Mouse (Mus musculus) CH12.LX (cell line): Measurements from ENCODE around the gene Tmprss3. TPM values are rescaled to one million over a fixed set of nuclear protein-coding genes. Genes with fewer than 3 reads are reported as not detected.

Source experiments
- DNase-seq: peaks from one replicate; pipeline ENCODE4 v3.0.0-alpha.2; 2013; ENCODE audit errors: extremely low read depth
- H3K27ac ChIP-seq: 2 replicates; pipeline ENCODE4 v1.5.1; 2012; ENCODE audit warnings: low read depth, mild to moderate bottlenecking, control low read depth, moderate library complexity; ENCODE audit not compliant: insufficient read depth
- H3K27me3 ChIP-seq: replicated peaks from 2 replicates; pipeline ENCODE3; 2012; ENCODE audit warnings: inconsistent platforms
- H3K36me3 ChIP-seq, 2 experiments: replicated peaks in 1 of 2; 2 replicates each; pipeline versions ENCODE3 to v1.6.1; 2012; ENCODE audit warnings: inconsistent platforms in 1 of 2, low read length in 1 of 2, mild to moderate bottlenecking in 1 of 2, mixed read lengths in 1 of 2, moderate library complexity in 1 of 2; ENCODE audit not compliant: control insufficient read depth in 1 of 2, insufficient read depth in 1 of 2
- H3K4me1 ChIP-seq, 2 experiments: 2 replicates each; pipeline ENCODE4 v1.6.1; 2012; ENCODE audit warnings: inconsistent platforms in 1 of 2, moderate library complexity in 1 of 2; ENCODE audit not compliant: insufficient read depth in 2 of 2, control insufficient read depth in 1 of 2
- H3K4me2 ChIP-seq: 2 replicates; pipeline ENCODE4 v1.6.1; 2012; ENCODE audit warnings: low read depth, mild to moderate bottlenecking, control low read depth; ENCODE audit not compliant: poor library complexity, insufficient read depth, severe bottlenecking
- H3K4me3 ChIP-seq, 3 experiments: fragments of 150-350 bp in 1 of 3; sonication (generic) in 1 of 3; replicated peaks in 1 of 3; 2 replicates each; pipeline versions ENCODE3 to v1.5.1; 2011 to 2012; ENCODE audit warnings: low read depth in 2 of 3, low read length in 2 of 3, mild to moderate bottlenecking in 2 of 3, moderate library complexity in 2 of 3, control low read depth in 1 of 3, improper control_type of control experiment in 1 of 3, inconsistent platforms in 1 of 3, mixed read lengths in 1 of 3; ENCODE audit not compliant: poor library complexity in 1 of 3
- H3K79me2 ChIP-seq: replicated peaks from 2 replicates; pipeline ENCODE4 v1.6.1; 2012; ENCODE audit warnings: mild to moderate bottlenecking, moderate library complexity; ENCODE audit not compliant: control insufficient read depth, poor library complexity, insufficient read depth, severe bottlenecking; ENCODE audit errors: extremely low read depth
- H3K9ac ChIP-seq: 2 replicates; pipeline ENCODE4 v1.6.1; 2012; ENCODE audit warnings: low read depth, mild to moderate bottlenecking, control low read depth, moderate library complexity; ENCODE audit not compliant: insufficient read depth
- H3K9me3 ChIP-seq: replicated peaks from 2 replicates; pipeline ENCODE3; 2012; ENCODE audit warnings: low read length, inconsistent platforms, mixed read lengths
- BHLHE40 ChIP-seq: IDR thresholded peaks from 2 replicates; pipeline ENCODE4 v1.6.1; 2011; ENCODE audit warnings: mild to moderate bottlenecking, low read depth, low read length, improper control_type of control experiment
- CHD2 ChIP-seq: IDR thresholded peaks from 2 replicates; pipeline ENCODE4 v1.6.1; 2011; ENCODE audit warnings: low read length, improper control_type of control experiment
- CTCF ChIP-seq, 2 experiments: IDR thresholded peaks in 1 of 2; conservative IDR thresholded peaks in 1 of 2; 2 replicates each; pipeline ENCODE4 v1.5.1; 2011 to 2012; ENCODE audit warnings: low read depth in 2 of 2, low read length in 2 of 2, improper control_type of control experiment in 1 of 2, inconsistent platforms in 1 of 2, mild to moderate bottlenecking in 1 of 2, moderate library complexity in 1 of 2
- ELF1 ChIP-seq: IDR thresholded peaks from 2 replicates; pipeline ENCODE4 v1.6.1; 2014; ENCODE audit warnings: low read depth, mild to moderate bottlenecking, inconsistent platforms, low read length, improper control_type of control experiment
- ETS1 ChIP-seq: conservative IDR thresholded peaks from 2 replicates; pipeline ENCODE4 v1.6.1; 2012; ENCODE audit warnings: low read depth, mild to moderate bottlenecking, inconsistent platforms, low read length, improper control_type of control experiment, moderate library complexity
- IRF4 ChIP-seq: IDR thresholded peaks from 2 replicates; pipeline ENCODE4 v1.6.1; 2014; ENCODE audit warnings: low read depth, mild to moderate bottlenecking, inconsistent platforms, low read length, improper control_type of control experiment
- JUN ChIP-seq: IDR thresholded peaks from 2 replicates; pipeline ENCODE4 v1.6.1; 2011; ENCODE audit warnings: low read depth, mild to moderate bottlenecking, low read length, improper control_type of control experiment, moderate library complexity; ENCODE audit not compliant: insufficient read depth
- MAZ ChIP-seq: IDR thresholded peaks from 2 replicates; pipeline ENCODE4 v1.6.1; 2012; ENCODE audit warnings: low read depth, mild to moderate bottlenecking, inconsistent platforms, low read length, improper control_type of control experiment, moderate library complexity
- MXI1 ChIP-seq: IDR thresholded peaks from 2 replicates; pipeline ENCODE4 v1.6.1; 2011; ENCODE audit warnings: mild to moderate bottlenecking, low read depth, low read length, improper control_type of control experiment
- NRF1 ChIP-seq: IDR thresholded peaks from 2 replicates; pipeline ENCODE4 v1.6.1; 2014; ENCODE audit warnings: low read depth, mild to moderate bottlenecking, inconsistent platforms, low read length, improper control_type of control experiment, moderate library complexity
- PAX5 ChIP-seq: IDR thresholded peaks from 2 replicates; pipeline ENCODE4 v1.6.1; 2012; ENCODE audit warnings: low read length, inconsistent platforms, mixed read lengths
- POLR2AphosphoS2 ChIP-seq: IDR thresholded peaks from 2 replicates; pipeline ENCODE4 v1.6.1; 2011; ENCODE audit warnings: low read depth, low read length, improper control_type of control experiment
- SIN3A ChIP-seq: IDR thresholded peaks from 2 replicates; pipeline ENCODE4 v1.6.1; 2012; ENCODE audit warnings: low read length, improper control_type of control experiment, inconsistent platforms
- SMC3 ChIP-seq: IDR thresholded peaks from 2 replicates; pipeline ENCODE4 v1.6.1; 2011; ENCODE audit warnings: low read depth, low read length, improper control_type of control experiment
- TCF12 ChIP-seq: IDR thresholded peaks from 2 replicates; pipeline ENCODE4 v1.6.1; 2014; ENCODE audit warnings: low read depth, mild to moderate bottlenecking, inconsistent platforms, low read length, improper control_type of control experiment
- UBTF ChIP-seq: IDR thresholded peaks from 2 replicates; pipeline ENCODE4 v1.6.1; 2012; ENCODE audit warnings: low read depth, mild to moderate bottlenecking, inconsistent platforms, low read length, improper control_type of control experiment, moderate library complexity
- USF2 ChIP-seq: conservative IDR thresholded peaks from 2 replicates; pipeline ENCODE4 v1.6.1; 2011; ENCODE audit warnings: low read depth, low read length, improper control_type of control experiment
- ZC3H11A ChIP-seq: IDR thresholded peaks from 2 replicates; pipeline ENCODE4 v1.6.1; 2012; ENCODE audit warnings: low read depth, mild to moderate bottlenecking, inconsistent platforms, low read length, improper control_type of control experiment
- ZMIZ1 ChIP-seq: IDR thresholded peaks from 2 replicates; pipeline ENCODE4 v1.6.1; 2012; ENCODE audit warnings: low read depth, mild to moderate bottlenecking, inconsistent platforms, low read length, improper control_type of control experiment
- ZNF384 ChIP-seq: IDR thresholded peaks from 2 replicates; pipeline ENCODE4 v1.6.1; 2012; ENCODE audit warnings: low read depth, low read length, improper control_type of control experiment, inconsistent platforms
- dilution Hi-C: fragments of 300-500 bp; cut with MboI; formaldehyde crosslinking; loops from 2 replicates; pipeline ENCODE4 v1.14.3; 2020; ENCODE audit warnings: low sequenced_read_pairs; ENCODE audit not compliant: extremely low pct_unique_long_range_greater_than_20kb, extremely low pct_ligation_motif_present
- in situ Hi-C: fragments of 300-500 bp; cut with MboI; formaldehyde crosslinking; loops from 3 replicates; pipeline ENCODE4 v1.14.3; 2019; ENCODE audit warnings: low sequenced_read_pairs, low pct_ligation_motif_present, low pct_unique_long_range_greater_than_20kb, mixed read lengths
- polyA plus RNA-seq: library from polyadenylated mRNA; unstranded; fragments of >175 nt; gene quantifications from 2 replicates; pipeline ENCODE4 v1.2.1, GENCODE M21; 2012; ENCODE audit warnings: low read depth; ENCODE audit not compliant: insufficient read length
- total RNA-seq, 2 experiments: library from RNA; depleted of rRNA; stranded (reverse); fragments of 300-350 nt in 1 of 2; fragments of >200 nt in 1 of 2; gene quantifications; 2 replicates each; pipeline ENCODE4 v1.2.3; 2012 to 2014

The Tmprss3 gene
- total and polyA plus RNA-seq, 3 experiments: not detected

- no peak for TF ChIP-seq JUN
- no peak for TF ChIP-seq UBTF
- no peak for TF ChIP-seq NRF1
- TF ChIP-seq TCF12: no peak
- TF ChIP-seq ZC3H11A: no peak
- TF ChIP-seq CTCF (conservative IDR thresholded peaks at IDR 0.05 in 1 of 2, IDR thresholded peaks at IDR 0.05 in 1 of 2; ENCODE audit: low read depth in 2 of 2, low read length in 2 of 2): peak; percentile 15 to 53; a peak in 2 of 4 replicates
- peak; percentile 57 for TF ChIP-seq SMC3
- TF ChIP-seq PAX5: no peak
- TF ChIP-seq MAZ: 0 out of 2 replicates have a peak, but pooled peaks have one; percentile 23
- TF ChIP-seq SIN3A: no peak
- TF ChIP-seq MXI1: no peak
- no peak for TF ChIP-seq ZNF384
- TF ChIP-seq BHLHE40: no peak
- TF ChIP-seq USF2: no peak
- dilution Hi-C loops (no loop called here), in situ Hi-C loops (loop anchor here (5.0 to 25.0 kb wide), 2 partner anchors 115 to 230 kb away; partner anchors contain the start of gene Tff3)
- H3K4me1 ChIP-seq: peaks cover 6 to 28% of the 10 kb centered on the region in 2 experiments
- H3K4me3 ChIP-seq: no peak overlapping the region
- no peak for DNase-seq
- no peaks in the 10 kb centered on the region for H3K36me3 ChIP-seq
- peaks cover 7% of the 10 kb centered on the region for H3K27me3 ChIP-seq
- peaks cover 16% of the 10 kb centered on the region for H3K9me3 ChIP-seq
- H3K27ac ChIP-seq: no peak overlapping the region
- H3K9ac ChIP-seq: no peak overlapping the region
- H3K79me2 ChIP-seq: no peaks in the 10 kb centered on the region
- no peak overlapping the region for H3K4me2 ChIP-seq
Measured at GRCm38 (mm10) chr17:31242764-31243163, 44.0 kb upstream of the Tmprss3 start.

- in situ Hi-C loops (loop anchor here (5.0 to 25.0 kb wide), 2 partner anchors 114 to 229 kb away; partner anchors contain the start of gene Tff3), dilution Hi-C loops (no loop called here)
- H3K9me3 ChIP-seq: peaks cover 16% of the 10 kb centered on the region
- no peak for DNase-seq
- no peaks in the 10 kb centered on the region for H3K79me2 ChIP-seq
- H3K27ac ChIP-seq: no peak overlapping the region
- peaks cover 6 to 28% of the 10 kb centered on the region in 2 experiments for H3K4me1 ChIP-seq
- TF ChIP-seq ZMIZ1 (no peak), ETS1 (no peak), USF2 (no peak), SIN3A (no peak), CHD2 (no peak), NRF1 (no peak), CTCF (conservative IDR thresholded peaks at IDR 0.05 in 1 of 2, IDR thresholded peaks at IDR 0.05 in 1 of 2; ENCODE audit: low read depth in 2 of 2, low read length in 2 of 2) (no peak), ELF1 (no peak), PAX5 (no peak), IRF4 (no peak), UBTF (no peak), POLR2AphosphoS2 (no peak)
- H3K4me3 ChIP-seq: no peak overlapping the region
- H3K9ac ChIP-seq: no peak overlapping the region
- H3K27me3 ChIP-seq: peaks cover 5% of the 10 kb centered on the region
- H3K4me2 ChIP-seq: no peak overlapping the region
- H3K36me3 ChIP-seq: no peaks in the 10 kb centered on the region
Measured at GRCm38 (mm10) chr17:31241156-31241555, 42.4 kb upstream of the Tmprss3 start.
